Mouse (Mus musculus) erythroblast, embryonic 14.5 days (primary cell): Measurements from ENCODE around the gene Pef1.

Experiments
- GATA1 ChIP-seq: IDR thresholded peaks from 2 replicates; pipeline ENCODE4 v1.6.1; 2012; ENCODE audit warnings: low read length, inconsistent platforms, mixed read lengths
- TAL1 ChIP-seq: IDR thresholded peaks from 3 replicates; pipeline ENCODE4 v1.6.1; 2012; ENCODE audit warnings: low read length, inconsistent platforms, mixed read lengths

DNA sequence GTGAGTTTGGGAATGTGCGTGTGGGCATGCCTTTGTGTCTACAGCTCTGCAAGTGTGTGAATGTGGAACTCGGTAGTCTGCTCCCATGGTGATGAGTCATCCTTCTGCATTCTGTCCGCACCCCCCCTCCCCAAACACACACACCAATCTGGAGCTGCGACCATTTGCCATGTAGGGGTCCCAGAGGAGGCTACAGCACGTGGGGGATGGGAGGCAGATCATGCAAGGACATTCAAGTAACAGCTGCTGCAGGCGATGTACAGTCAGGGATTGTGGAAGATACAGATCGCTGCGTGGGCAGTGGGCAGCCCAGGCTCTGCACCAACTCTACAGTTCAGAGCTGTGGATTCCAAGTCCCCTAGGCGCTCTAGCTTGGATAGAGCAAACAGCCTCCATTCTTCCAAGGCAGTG lies 38.6 kb downstream of the Pef1 start:
- TF ChIP-seq TAL1 (no peak), GATA1 (no peak)
